Mouse (Mus musculus) bone marrow, adult 2 months (tissue): ENCODE data around the gene Slco4c1. TPM values are rescaled to one million over a fixed set of nuclear protein-coding genes. Genes with fewer than 3 reads are reported as not detected.

Experiments
- H3K27ac ChIP-seq: fragments of 200-500 bp; 2 replicates; pipeline ENCODE4 v1.5.1; 2012; ENCODE audit warnings: low read depth, mild to moderate bottlenecking, control low read depth, inconsistent platforms, low read length; ENCODE audit not compliant: control insufficient read depth, poor library complexity, insufficient read depth
- H3K4me1 ChIP-seq: fragments of 200-500 bp; 2 replicates; pipeline ENCODE4 v1.6.1; 2011; ENCODE audit warnings: low read length; ENCODE audit not compliant: control insufficient read depth, insufficient read depth
- H3K4me3 ChIP-seq: fragments of 200-500 bp; replicated peaks from 2 replicates; pipeline ENCODE3; 2011; ENCODE audit warnings: mild to moderate bottlenecking, low read depth, low read length, control low read depth; ENCODE audit not compliant: control insufficient read depth
- CTCF ChIP-seq: fragments of 200-500 bp; IDR thresholded peaks from 2 replicates; pipeline ENCODE4 v1.5.1; 2011; ENCODE audit warnings: low read length, control low read depth; ENCODE audit not compliant: control insufficient read depth, insufficient read depth
- POLR2A ChIP-seq: fragments of 200-500 bp; IDR thresholded peaks from 2 replicates; pipeline ENCODE4 v1.6.1; 2011; ENCODE audit warnings: low read depth, mild to moderate bottlenecking, control low read depth, low read length, borderline replicate concordance; ENCODE audit not compliant: control insufficient read depth
- WGBS: fragments of 180-500 bp; shearing (Covaris S2); methylation state at CpG from one replicate; pipeline ENCODE4 v1.1.7; 2018; 5-methylcytosine and 5-hydroxymethylcytosine counted together
- polyA plus RNA-seq: library from polyadenylated mRNA; stranded (reverse); fragments of >200 nt; gene quantifications from 2 replicates; pipeline ENCODE4 v1.2.4, GENCODE M21; 2011; ENCODE audit warnings: low replicate concordance; ENCODE audit not compliant: missing spikeins, insufficient read depth, insufficient read length

The Slco4c1 gene
- polyA plus RNA-seq, 1 experiment: 1.1 TPM

DNA sequence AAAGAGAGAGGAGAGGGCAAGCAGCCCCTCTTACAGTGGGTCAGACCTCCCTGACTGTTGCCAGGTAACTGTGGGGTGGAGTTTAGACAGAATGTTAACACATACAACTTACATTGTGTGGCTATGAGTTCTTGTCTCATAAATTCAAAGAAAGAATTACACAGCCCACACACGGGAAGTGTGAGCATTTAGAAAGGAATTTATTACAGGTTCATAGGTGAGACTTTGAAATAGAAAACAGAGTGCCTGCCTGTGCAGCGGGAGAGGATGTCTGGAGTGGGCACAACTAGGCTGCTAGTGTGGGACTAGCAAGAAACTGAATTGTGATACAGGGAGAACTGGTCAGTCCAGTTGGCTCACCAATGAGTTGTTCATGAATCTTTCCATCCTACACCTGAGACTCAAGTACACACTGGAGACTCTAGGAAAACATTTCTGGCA lies 66.7 kb downstream of the Slco4c1 start:
- WGBS: 67% methylated on average over 2 of the region's 2 CpGs

GRCm38 (mm10) chr1:96801595-96801994 lies 70.4 kb downstream of the Slco4c1 start:
- Histone ChIP-seq H3K27ac (no peak overlapping the region), H3K4me3 (no peak overlapping the region), H3K4me1 (no peaks in the 10 kb centered on the region)
- TF ChIP-seq CTCF (no peak), POLR2A (no peak)

More for the DNA sequence above, 66.7 kb downstream of the Slco4c1 start:
- Histone ChIP-seq H3K4me1 (no peaks in the 10 kb centered on the region), H3K27ac (no peak overlapping the region), H3K4me3 (no peak overlapping the region)
- TF ChIP-seq CTCF (no peak), POLR2A (no peak)

GRCm38 (mm10) chr1:96794690-96795089 lies 77.3 kb downstream of the Slco4c1 start:
- Histone ChIP-seq H3K4me3 (no peak overlapping the region), H3K4me1 (no peaks in the 10 kb centered on the region), H3K27ac (no peak overlapping the region)
- WGBS: 81% methylated on average over 4 of the region's 4 CpGs
- TF ChIP-seq POLR2A (no peak), CTCF (no peak)

DNA sequence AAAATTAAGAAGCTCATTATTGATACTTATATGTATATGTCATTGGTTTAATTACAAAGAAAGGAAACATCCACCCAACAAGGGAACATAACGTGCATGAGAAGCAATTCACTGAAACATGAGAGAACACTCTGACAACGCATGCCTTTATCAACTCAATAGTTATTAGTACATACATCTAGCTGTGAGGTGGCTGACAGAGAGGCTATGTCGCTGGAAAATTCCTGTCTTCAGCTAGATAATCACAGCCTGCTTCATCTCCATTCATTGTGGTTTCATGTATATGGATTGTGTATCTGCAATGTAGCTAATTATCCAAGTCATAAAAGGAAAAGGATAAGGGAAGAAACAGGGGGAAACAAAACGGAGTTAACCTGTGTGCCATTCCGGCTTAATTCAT lies 77.7 kb downstream of the Slco4c1 start:
- WGBS: 80% methylated on average over 5 of the region's 5 CpGs
- Histone ChIP-seq H3K4me1 (no peaks in the 10 kb centered on the region), H3K4me3 (no peak overlapping the region), H3K27ac (no peak overlapping the region)
- TF ChIP-seq CTCF (no peak), POLR2A (no peak)

- TF ChIP-seq CTCF: no peak
- no peak for TF ChIP-seq POLR2A
- Histone ChIP-seq H3K4me1 (no peaks in the 10 kb centered on the region), H3K4me3 (no peak overlapping the region), H3K27ac (no peak overlapping the region)
- WGBS: 75% methylated on average over 1 of the region's 1 CpGs
These were observed 82.7 kb downstream of the Slco4c1 start for GRCm38 (mm10) chr1:96789268-96789667.

DNA sequence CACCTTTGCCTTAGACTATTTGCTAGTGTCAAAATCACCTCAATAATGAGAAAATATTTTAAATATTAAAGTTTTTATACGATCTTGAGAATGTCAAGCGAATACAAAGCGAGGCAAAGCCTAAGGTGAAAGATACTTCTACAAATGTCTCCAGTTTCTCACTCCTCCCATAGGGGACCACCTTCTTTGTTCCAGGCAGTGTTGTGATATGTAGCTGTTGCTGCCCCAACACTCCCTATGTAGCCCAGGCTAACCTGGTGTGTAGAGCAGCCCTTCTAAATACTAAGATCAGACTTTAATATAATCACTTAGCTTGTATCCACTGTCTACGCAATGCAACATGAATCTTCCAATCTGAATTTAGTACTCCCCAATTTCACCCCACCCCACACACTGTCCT lies 97.8 kb downstream of the Slco4c1 start:
- Histone ChIP-seq H3K4me1 (no peaks in the 10 kb centered on the region), H3K27ac (no peak overlapping the region), H3K4me3 (no peak overlapping the region)
- WGBS: 83% methylated on average over 4 of the region's 4 CpGs
- no peak for TF ChIP-seq CTCF
- no peak for TF ChIP-seq POLR2A

DNA sequence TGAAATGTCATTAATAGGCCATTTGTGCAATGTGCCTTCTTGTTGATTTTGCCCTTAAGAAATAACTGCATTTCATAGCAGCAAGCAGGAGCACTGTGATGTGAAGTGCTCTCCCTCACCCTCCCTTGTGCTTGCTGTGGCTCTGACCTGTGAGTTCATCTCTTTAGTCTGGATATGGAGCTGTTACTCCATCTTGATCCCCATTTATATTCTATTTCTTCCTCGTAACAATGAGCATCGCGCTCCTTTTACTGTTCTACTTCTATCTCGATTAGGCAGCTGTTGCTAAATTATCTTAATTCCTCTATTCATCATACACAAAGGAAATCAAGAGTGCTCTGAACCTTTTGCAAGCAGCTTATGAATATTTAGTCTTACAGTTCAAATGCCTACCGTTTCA lies 98.3 kb downstream of the Slco4c1 start:
- WGBS: 78% methylated on average over 5 of the region's 5 CpGs
- H3K4me1 ChIP-seq: no peaks in the 10 kb centered on the region
- no peak for TF ChIP-seq POLR2A
- TF ChIP-seq CTCF: no peak

DNA sequence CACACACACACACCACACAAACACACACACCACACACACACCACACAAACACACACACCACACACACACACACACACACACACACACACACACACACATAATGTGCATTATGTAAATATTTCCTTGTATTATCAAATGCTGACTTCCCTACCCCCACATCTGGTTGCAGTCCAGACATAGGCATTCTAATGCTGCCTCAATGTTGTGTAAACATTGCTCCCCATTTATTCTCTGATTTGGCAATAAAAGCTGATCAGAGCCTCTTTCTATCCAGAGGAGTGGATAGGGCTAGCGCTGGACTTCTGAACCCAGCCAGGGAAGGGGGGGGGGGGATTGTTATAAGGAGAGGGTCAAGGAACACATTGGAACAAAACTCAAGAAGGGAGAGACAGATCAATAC lies 101.7 kb downstream of the Slco4c1 start:
- TF ChIP-seq POLR2A (no peak), CTCF (no peak)
- 92% methylated on average over 1 of the region's 1 CpGs for WGBS
- Histone ChIP-seq H3K27ac (no peak overlapping the region), H3K4me1 (no peaks in the 10 kb centered on the region), H3K4me3 (no peak overlapping the region)

More for the DNA sequence above, 98.3 kb downstream of the Slco4c1 start:
- no peak overlapping the region for H3K4me3 ChIP-seq
- H3K27ac ChIP-seq: no peak overlapping the region

DNA sequence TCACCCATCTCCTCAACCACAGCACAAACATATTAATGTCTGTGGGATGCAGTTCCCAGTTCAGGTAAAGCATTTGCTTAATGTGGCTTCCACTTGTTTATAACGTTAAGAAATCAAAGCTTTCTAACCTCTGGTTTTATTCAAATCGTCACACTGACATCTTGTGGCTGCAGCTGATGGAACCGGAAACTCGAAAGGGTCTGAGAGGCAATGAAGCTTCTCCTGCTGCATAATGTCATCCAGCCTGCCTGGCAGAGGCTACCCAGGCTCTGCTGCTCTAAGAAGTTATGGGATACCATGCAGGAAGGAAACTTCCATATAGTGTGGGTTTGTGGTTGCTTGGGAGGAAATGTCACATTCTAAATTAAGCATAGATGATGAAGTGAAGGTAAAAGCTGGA lies 103.7 kb downstream of the Slco4c1 start:
- no peak overlapping the region for H3K4me3 ChIP-seq
- WGBS: 0% methylated on average over 4 of the region's 4 CpGs

More for the DNA sequence above, 103.7 kb downstream of the Slco4c1 start:
- Histone ChIP-seq H3K27ac (no peak overlapping the region), H3K4me1 (no peaks in the 10 kb centered on the region)
- TF ChIP-seq POLR2A (no peak), CTCF (no peak)
